Comparison of ENCODE assay signal across 22 mouse cellular contexts in genomic region chr19:58082751-58083150, GRCm38 (mm10).
DNase-seq lines count a peak whose midpoint lies in the region; ATAC-seq lines count a peak whose summit lies in the region.
"Had no signal": no experiment of that assay in that cellular context is flagged by ENCODE, and none has a peak within 500 bp of the region (broad histone marks: within the 10 kb centered on the region; RNA-seq: fewer than 3 reads in every experiment).

No protein-coding gene starts in this region.

- no peak for DNase-seq in frontal cortex, postnatal 14 days (ENCODE audit: low spot score in 2 of 2)
- DNase-seq in layer of hippocampus, adult 8-10 months (ENCODE audit: low spot score in 2 of 2) = peak; percentile 20 to 32
- DNase-seq in layer of hippocampus, postnatal 14 days (ENCODE audit: low spot score in 2 of 2) = no peak
- peak; percentile 34 to 60 for DNase-seq in right cerebral cortex, adult 2 months (ENCODE audit: low spot score in 2 of 2)
- DNase-seq in right cerebral cortex, postnatal 10 days (ENCODE audit: low spot score in 2 of 2) = no peak
- DNase-seq in lung, adult 18-20 months = no peak
- no peak for DNase-seq in lung, postnatal 10 days
- DNase-seq: adrenal gland, postnatal 10 days; cerebellum, adult 11-12 months; cerebellum, adult 9-11 months; embryo, embryonic 11 days; gastrocnemius, postnatal 10 days; heart, postnatal 36 days; kidney, adult 11 months; kidney, postnatal 14 days; liver; lung, embryonic 14.5 days; thymus, adult 2 months; thymus, postnatal 36 days had no signal

- ATAC-seq in frontal cortex, adult (ENCODE audit: low TSS enrichment) = peak; percentile 73
- ATAC-seq: forebrain, embryonic 14.5 days; inflammation-experienced regulatory T-cells, adult 6 months had no signal

Comparison
In these comparisons a context has a peak if more than half of its experiments do, and no peak if none do; other contexts are left out.
1. DNase-seq: peak in layer of hippocampus, adult 8-10 months (2 of 2) and right cerebral cortex, adult 2 months (2 of 2); none in frontal cortex, postnatal 14 days (0 of 2), layer of hippocampus, postnatal 14 days (0 of 2), right cerebral cortex, postnatal 10 days (0 of 2), lung, adult 18-20 months (0 of 2) and lung, postnatal 10 days (single experiment).